Mouse (Mus musculus) neutrophil, adult 5-6 weeks (primary cell): ENCODE measurements at regions not wholly inside any gene's neighbourhood (a gene's known extent, or its start where the extent isn't known, plus 50 kb on each side); places are given as distances from the start of the nearest gene placed in this dataset.
A peak's percentile ranks its signal among the peaks of the same experiment; 100 is the strongest.

Source experiments
- ATAC-seq: fragments of 151-379, 151-347 bp; 2 replicates; pipeline ENCODE4 v1.8.0; 2017; ENCODE audit warnings: mild to moderate bottlenecking, moderate TSS enrichment; ENCODE audit not compliant: insufficient number of reproducible peaks, poor library complexity, low FRiP score, severe bottlenecking; ENCODE audit errors: extremely low read depth

DNA sequence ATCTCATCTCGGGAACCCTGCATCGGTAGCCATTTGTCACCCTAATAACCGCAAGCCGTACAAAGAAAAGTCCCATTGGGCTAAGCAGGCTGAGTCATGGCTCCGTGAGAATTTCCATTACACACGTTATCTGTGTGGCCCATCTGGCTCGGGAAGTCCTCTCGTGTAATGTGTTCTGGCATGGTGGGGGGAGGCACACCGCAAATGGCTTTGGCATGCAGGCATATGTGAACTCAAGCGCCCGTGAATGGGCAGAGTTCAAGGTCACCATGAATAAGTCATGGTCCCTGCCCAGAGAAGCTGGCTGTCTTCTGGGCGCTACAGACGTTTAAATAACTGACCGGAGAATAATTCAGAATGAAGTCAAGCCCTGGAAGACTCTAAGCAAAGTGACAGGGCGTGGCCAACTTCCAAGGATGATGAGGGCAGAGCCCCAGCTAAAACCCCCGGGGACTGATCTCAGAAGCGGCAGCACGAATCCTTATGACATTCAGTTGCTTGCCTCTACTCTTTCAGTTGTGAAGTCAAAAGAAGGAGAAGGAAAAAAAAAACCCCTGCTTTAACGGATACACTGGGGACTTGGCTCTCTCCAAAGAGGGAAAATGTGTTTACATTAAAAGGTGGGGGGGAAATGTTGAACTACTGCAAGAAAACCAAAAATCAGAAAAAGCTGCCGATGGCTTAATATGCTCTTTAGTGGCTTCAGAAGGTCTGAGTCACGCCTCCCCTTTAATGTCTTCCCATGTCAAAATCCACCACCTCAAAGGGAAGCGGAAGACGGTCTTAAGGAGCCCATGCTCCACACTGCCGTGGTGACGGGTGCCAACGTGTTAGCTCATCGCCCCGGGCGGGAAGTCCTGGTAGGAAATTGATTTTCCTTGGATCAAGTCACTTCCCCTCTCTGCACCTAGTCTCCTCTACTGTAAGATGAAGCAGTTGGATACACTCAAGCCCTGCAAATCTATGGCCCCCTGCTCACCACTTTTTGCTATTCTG lies 186.1 kb downstream of the Cdc5l start:
- ATAC-seq = no peak

DNA sequence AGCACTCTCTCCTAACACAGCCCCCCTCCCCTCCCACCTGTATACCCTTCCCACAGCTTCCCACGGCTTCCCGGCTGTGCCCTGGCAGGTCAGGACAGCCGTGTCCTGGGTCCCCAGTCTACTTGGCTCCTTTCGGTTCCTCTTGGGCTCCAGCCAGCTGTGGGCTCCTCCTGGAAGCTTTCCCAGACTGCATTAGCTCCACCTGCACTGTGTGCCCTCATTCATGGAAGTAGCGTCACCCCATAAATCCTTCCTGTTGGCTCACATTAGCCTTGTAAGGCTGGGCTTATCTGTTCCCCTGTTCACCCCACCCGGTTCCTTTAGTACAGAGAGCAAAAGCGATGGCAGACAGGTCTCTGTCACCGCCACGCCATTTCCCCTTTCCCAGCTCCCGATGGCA lies 188.7 kb downstream of the Cdc5l start:
- ATAC-seq = no peak

- ATAC-seq = no peak
Measured at GRCm38 (mm10) chr17:45243103-45243502, 190.4 kb downstream of the Cdc5l start.

DNA sequence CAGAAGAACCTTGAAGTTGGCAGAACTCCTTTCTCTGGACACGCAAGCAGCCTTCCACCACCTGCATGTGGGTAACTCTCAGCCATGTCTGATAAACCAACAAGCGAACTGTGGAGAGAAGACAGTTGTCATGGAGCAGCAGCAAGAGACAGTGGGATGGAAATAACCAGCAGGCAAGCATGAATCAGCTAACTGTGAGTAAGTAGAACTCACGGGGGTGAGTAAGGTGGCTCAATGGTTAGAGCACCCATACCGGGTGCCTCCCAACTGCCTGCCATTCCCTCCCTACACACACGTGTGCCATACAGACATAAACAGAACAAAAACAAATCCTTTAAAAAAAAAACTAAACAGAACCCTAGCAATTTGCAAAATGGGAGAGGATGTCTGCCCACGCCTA lies 191.5 kb downstream of the Cdc5l start:
- ATAC-seq = no peak

DNA sequence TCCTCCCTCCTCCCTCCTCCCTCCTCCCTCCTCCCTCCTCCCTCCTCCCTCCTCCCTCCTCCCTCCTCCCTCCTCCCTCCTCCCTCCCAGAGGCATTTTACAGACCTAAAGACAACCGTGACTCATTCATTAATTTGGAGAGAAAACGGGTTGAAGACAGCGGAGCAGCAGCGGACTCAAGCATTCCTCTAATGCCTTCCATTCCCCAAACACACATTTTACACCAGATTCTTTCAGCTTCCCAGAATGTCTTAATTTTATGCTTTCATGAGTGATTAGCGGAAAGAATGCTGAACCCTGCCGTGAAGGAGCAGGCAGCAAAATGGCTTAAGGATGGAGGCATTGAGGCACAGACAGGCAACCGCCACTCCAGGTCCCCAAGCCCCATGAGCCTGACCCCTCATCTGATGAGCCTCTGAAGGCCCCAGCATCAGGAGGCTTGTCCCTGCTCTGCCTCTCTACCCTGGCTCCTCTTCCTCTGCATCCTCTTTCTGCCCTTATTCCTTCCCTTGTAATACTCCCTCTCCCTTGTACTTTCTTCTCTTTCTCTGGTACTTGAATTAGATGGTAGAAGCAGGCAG lies 192.5 kb downstream of the Cdc5l start:
- ATAC-seq = no peak

GRCm38 (mm10) chr17:45240545-45240944 lies 193.0 kb downstream of the Cdc5l start:
- ATAC-seq = no peak

DNA sequence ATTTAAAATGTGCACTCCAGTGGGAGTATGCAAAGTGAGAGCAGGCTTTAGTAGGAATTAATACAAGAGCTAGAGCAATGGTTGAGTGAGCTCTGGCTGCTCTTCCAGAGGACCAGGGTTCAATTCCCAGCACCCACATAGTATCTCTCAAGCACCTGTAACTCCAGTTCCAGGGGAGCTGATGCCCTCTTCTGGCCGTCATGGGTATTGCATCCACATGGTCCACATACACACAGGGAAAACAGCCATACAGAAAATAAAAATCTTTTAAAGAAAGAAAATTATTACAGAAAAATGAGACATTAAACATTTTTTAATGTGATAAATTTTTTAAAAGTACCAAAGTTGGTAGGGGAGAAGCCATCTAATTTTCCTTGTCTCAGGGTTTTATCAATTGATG lies 196.3 kb downstream of the Cdc5l start:
- no peak for ATAC-seq

DNA sequence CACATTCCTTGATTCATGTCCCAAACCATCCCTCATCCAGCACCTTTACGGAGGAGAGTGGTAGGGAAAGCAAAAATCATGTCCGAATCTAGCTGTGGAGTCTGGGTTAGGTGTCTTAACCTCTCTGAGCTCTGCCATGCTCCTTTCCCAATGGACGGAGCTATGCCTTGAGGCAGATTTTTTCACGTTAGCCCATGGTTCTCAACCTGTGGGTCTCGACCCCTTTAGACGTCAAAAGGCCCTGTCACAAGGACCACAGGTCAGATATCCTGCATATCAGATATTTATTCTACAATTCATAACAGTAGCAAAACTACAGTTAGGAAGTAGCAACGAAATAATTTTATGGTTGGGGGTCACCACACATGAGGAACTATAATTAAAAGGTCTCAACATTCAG lies 198.1 kb downstream of the Cdc5l start:
- no peak for ATAC-seq

DNA sequence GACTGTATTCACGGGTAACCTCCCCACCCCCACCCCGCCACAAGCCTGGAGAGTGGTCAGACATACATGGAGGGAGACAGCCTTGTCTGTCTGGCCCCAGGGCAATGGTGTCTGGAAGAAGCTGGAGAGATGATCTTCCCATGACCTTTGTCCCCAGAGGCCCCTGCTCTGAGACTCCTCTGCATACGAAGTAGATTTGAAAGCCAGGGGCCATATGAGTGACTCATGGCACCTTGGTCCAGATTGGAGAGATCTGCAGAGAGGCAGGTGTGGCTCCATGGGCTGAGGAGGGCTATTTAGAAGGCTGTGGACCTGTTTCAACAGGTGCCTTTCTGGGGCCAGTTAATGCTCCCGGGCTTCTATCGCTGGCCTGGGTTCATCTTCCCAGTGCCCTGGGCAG lies 200.7 kb downstream of the Cdc5l start:
- ATAC-seq = no peak

DNA sequence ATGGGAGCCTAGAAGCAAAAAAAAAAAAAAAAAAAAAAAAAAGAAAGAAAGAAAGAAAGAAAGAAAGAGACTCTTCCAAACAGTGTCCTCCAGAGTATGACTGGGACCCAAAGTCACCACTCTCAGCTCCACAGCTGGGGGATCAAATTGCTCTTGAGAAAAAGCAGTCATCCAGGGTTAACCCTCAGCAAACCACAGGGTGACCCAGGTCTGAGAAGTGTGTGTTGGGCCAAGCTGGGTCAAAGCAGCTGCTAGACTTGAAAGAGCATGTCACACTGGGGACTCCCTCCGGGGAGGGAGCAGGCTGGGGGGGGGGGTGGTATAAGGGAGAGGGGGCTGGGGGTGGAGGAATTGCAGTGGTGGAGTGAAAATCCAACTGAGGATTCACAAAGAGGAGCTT lies 206.3 kb downstream of the Cdc5l start:
- no peak for ATAC-seq

DNA sequence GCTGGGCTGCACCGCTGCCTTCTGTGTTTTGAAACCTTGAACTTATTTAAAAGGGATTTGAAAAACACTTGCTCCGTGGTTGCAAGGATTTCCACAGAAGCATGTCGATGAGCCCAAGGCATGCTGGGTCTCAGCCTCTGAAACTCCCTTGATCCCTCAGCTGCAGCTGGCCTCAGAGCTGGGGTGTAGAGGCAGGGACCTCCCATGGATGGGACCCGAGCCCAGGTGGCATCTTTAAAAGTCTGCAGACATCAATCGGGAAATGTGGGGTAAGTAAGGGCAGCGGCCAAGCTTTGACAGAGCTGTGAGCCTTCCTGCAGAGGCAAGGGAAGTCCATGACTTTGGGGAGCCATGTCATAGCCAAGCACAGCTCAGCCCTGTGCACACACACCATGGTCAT lies 207.1 kb downstream of the Cdc5l start:
- ATAC-seq = no peak

- ATAC-seq = no peak
Measured at GRCm38 (mm10) chr17:45221625-45222024, 211.9 kb downstream of the Cdc5l start.

- no peak for ATAC-seq
Measured at GRCm38 (mm10) chr17:45217126-45217525, 216.4 kb downstream of the Cdc5l start.

GRCm38 (mm10) chr17:45215067-45216049 lies 218.2 kb downstream of the Cdc5l start:
- ATAC-seq = no peak

GRCm38 (mm10) chr17:45210984-45211383 lies 222.6 kb downstream of the Cdc5l start:
- ATAC-seq = no peak

GRCm38 (mm10) chr17:45209387-45209663 lies 224.2 kb downstream of the Cdc5l start:
- ATAC-seq = no peak

- ATAC-seq = no peak
Measured at GRCm38 (mm10) chr17:45208596-45209386, 224.7 kb downstream of the Cdc5l start.

- ATAC-seq = no peak
Measured at GRCm38 (mm10) chr17:45195779-45196178, 237.8 kb downstream of the Cdc5l start.

GRCm38 (mm10) chr17:45194786-45195281 lies 238.7 kb downstream of the Cdc5l start:
- ATAC-seq = 0 out of 2 replicates have a peak, but pooled peaks have one; percentile 9
